Mouse (Mus musculus) testis, adult 2 months (tissue): Measurements from ENCODE around the gene Phactr3.
A peak's percentile ranks its signal among the peaks of the same experiment; 100 is the strongest.

ENCODE experiments used
- CTCF ChIP-seq: fragments of 200-500 bp; IDR thresholded peaks from 2 replicates; pipeline ENCODE4 v1.5.1; 2012; ENCODE audit warnings: low read depth, mild to moderate bottlenecking, inconsistent platforms, low read length, moderate library complexity; ENCODE audit not compliant: control insufficient read depth, insufficient read depth, insufficient replicate concordance
- POLR2A ChIP-seq: fragments of 200-500 bp; IDR thresholded peaks from 2 replicates; pipeline ENCODE4 v1.6.1; 2012; ENCODE audit warnings: low read depth, mild to moderate bottlenecking, inconsistent platforms, low read length, moderate library complexity; ENCODE audit not compliant: control insufficient read depth

DNA sequence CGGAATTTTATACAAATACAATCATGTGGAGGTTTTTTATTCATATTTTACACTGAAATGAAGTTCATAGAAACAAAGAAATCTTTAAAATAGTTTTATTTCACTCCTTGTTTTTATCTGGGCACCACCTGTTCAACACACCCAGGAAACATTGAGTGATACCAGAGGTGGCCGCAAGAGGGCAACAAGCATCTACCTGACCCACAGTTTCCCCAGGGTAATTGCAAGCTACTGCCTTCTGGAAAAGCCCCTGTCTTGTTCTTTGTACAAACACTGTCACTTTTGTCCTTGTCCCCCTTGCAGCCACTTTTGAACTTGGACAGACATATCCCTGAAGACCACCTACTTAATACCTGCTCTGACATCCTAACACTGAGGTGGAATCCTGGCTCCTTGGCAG lies 20.8 kb upstream of the Phactr3 start:
- TF ChIP-seq CTCF: peak; percentile 23; the same call in 1 of the 2 replicates
- TF ChIP-seq POLR2A: no peak
